Mouse (Mus musculus) cerebellum, adult 2 months (tissue): ENCODE results near the gene Lrig1.

Experiments used
- CTCF ChIP-seq: fragments of 200-500 bp; IDR thresholded peaks from 2 replicates; pipeline ENCODE4 v1.5.1; 2011; ENCODE audit warnings: low read depth, mild to moderate bottlenecking, control low read depth, low read length, moderate library complexity, borderline replicate concordance; ENCODE audit not compliant: insufficient read depth
- POLR2A ChIP-seq: fragments of 200-500 bp; IDR thresholded peaks from 2 replicates; pipeline ENCODE4 v1.6.1; 2011; ENCODE audit warnings: low read length, control low read depth, borderline replicate concordance; ENCODE audit not compliant: insufficient read depth

DNA sequence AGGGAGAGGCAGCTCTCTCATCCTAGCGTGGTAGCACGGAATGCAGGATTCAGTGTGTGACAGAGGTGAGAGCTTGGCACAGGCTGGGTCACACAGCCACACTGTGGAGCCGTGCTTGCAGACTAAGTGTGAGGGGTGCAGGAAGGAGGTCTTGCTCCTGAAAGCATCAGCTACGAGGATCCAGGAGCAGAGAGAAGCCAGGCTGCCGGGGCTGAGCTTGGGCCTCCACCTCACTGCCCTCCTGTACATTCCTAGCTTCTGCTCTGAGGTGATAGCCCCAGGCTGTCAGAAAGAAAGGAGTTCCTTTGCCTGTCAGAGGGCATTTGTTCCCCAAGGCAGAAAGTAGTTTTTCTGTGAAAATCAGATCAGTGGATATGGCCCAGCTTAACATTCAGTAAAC, 104.8 kb downstream of the Lrig1 start:
- TF ChIP-seq CTCF (no peak), POLR2A (no peak)
